Mouse (Mus musculus) forelimb bud, embryonic 11.5 days (tissue): Measurements from ENCODE around the gene Ndufa6.
"Not testable (repeated sequence)": the region's sequence is repeated elsewhere in the genome, so short reads cannot be mapped to it uniquely, and the experiment has no call there.

Source experiments
- DNase-seq: peaks from one replicate; pipeline ENCODE4 v3.0.0-alpha.2; 2012; ENCODE audit warnings: low read depth, low spot score

Ndufa6 gene

GRCm38 (mm10) chr15:82354126-82354945 lies at the start of gene Ndufa6:
Gene Ndufa6, minus strand, starts transcription at chr15:82354322.
- peak; percentile 98 for DNase-seq

GRCm38 (mm10) chr15:82403606-82404005 lies 49.5 kb upstream of the Ndufa6 start:
- no peak for DNase-seq

- no peak for DNase-seq
Measured at GRCm38 (mm10) chr15:82402741-82403140, 48.6 kb upstream of the Ndufa6 start.

GRCm38 (mm10) chr15:82402106-82402505 lies 48.0 kb upstream of the Ndufa6 start:
- DNase-seq: no peak

- DNase-seq: no peak
Measured at GRCm38 (mm10) chr15:82401516-82401915, 47.4 kb upstream of the Ndufa6 start.

- not testable (repeated sequence) for DNase-seq
Measured at GRCm38 (mm10) chr15:82395955-82396354, 41.8 kb upstream of the Ndufa6 start.

GRCm38 (mm10) chr15:82393922-82394321 lies 39.8 kb upstream of the Ndufa6 start, which contains the start of gene Cyp2d11:
Gene Cyp2d11, minus strand, starts transcription at chr15:82394022.
- not testable (repeated sequence) for DNase-seq

GRCm38 (mm10) chr15:82389916-82390315 lies 35.8 kb upstream of the Ndufa6 start:
- not testable (repeated sequence) for DNase-seq

- DNase-seq: no peak
Measured at GRCm38 (mm10) chr15:82385729-82386128, 31.6 kb upstream of the Ndufa6 start.

- no peak for DNase-seq
Measured at GRCm38 (mm10) chr15:82382441-82382840, 28.3 kb upstream of the Ndufa6 start.

GRCm38 (mm10) chr15:82380714-82381062 lies 26.6 kb upstream of the Ndufa6 start:
- no peak for DNase-seq

- peak; percentile 31 for DNase-seq
Measured at GRCm38 (mm10) chr15:82379871-82380713, 26.0 kb upstream of the Ndufa6 start, which contains the start of gene Cyp2d22. Gene Cyp2d22, minus strand, starts transcription at chr15:82380260.

- no peak for DNase-seq
Measured at GRCm38 (mm10) chr15:82379511-82379870, 25.4 kb upstream of the Ndufa6 start.

GRCm38 (mm10) chr15:82378261-82379180 lies 24.4 kb upstream of the Ndufa6 start:
- DNase-seq: no peak

- no peak for DNase-seq
Measured at GRCm38 (mm10) chr15:82377701-82378100, 23.6 kb upstream of the Ndufa6 start.

- no peak for DNase-seq
Measured at GRCm38 (mm10) chr15:82376393-82377138, 22.4 kb upstream of the Ndufa6 start.

- no peak for DNase-seq
Measured at GRCm38 (mm10) chr15:82375855-82376254, 21.7 kb upstream of the Ndufa6 start.

GRCm38 (mm10) chr15:82374437-82374836 lies 20.3 kb upstream of the Ndufa6 start:
- no peak for DNase-seq

- DNase-seq: no peak
Measured at GRCm38 (mm10) chr15:82372991-82373390, 18.9 kb upstream of the Ndufa6 start.

- DNase-seq: no peak
Measured at GRCm38 (mm10) chr15:82372446-82372845, 18.3 kb upstream of the Ndufa6 start.

- DNase-seq: no peak
Measured at GRCm38 (mm10) chr15:82368851-82369250, 14.7 kb upstream of the Ndufa6 start.
